Mouse (Mus musculus) gastrocnemius, postnatal 14 days (tissue): ENCODE results near the gene Dnmbp. TPM values are rescaled to one million over a fixed set of nuclear protein-coding genes. Genes with fewer than 3 reads are reported as not detected.
"Not testable (repeated sequence)": the region's sequence is repeated elsewhere in the genome, so short reads cannot be mapped to it uniquely, and the experiment has no call there.

ENCODE experiments used
- DNase-seq: peaks from one replicate; pipeline ENCODE4 v3.0.0; 2021; ENCODE audit warnings: mixed read lengths
- intact Hi-C: fragments of 180-260 bp; cut with DNase I; formaldehyde crosslinking; loops from one replicate; pipeline ENCODE4 v1.15.1; 2025; ENCODE audit warnings: low total_unique reads
- total RNA-seq, 2 experiments: library from RNA; stranded (reverse); gene quantifications; 2 replicates each; pipeline ENCODE4 v1.2.3; 2021

Dnmbp gene
- total RNA-seq, 2 experiments from 2014 or later: 8.4 to 11.8 TPM

- intact Hi-C loops: no loop called here
Measured at GRCm38 (mm10) chr19:43954864-43955263, 14.9 kb upstream of the Dnmbp start.

GRCm38 (mm10) chr19:43952936-43953335 lies 12.9 kb upstream of the Dnmbp start:
- DNase-seq, intact Hi-C loops: not testable (repeated sequence)

More at GRCm38 (mm10) chr19:43954864-43955263, 14.9 kb upstream of the Dnmbp start:
- no peak for DNase-seq

GRCm38 (mm10) chr19:43949111-43949810 lies 9.3 kb upstream of the Dnmbp start:
- no peak for DNase-seq

DNA sequence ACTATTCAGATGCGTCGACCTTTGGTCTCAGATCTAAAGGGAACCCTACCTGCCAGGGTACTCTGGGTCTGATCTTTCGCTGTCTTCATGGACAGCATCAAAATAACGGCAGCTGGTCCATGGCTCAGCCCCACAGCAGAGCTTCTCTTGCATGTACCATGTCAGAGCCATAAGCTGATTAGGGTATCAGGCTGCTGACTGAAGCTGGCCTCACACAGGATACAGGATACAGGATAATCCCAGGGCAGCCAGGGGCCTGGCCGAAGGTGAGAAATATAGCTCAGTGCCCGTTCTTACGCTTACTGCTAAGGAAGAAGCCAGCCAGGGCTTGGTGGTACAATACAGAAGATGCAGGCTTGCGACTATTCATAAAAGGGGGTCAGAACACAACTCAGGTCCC lies 4.6 kb upstream of the Dnmbp start:
- intact Hi-C loops: no loop called here
- DNase-seq: no peak

More at GRCm38 (mm10) chr19:43949111-43949810, 9.3 kb upstream of the Dnmbp start:
- intact Hi-C loops: loop anchor here (5.0 kb wide), 1 partner anchor 97 kb away; no protein-coding TSS in a partner anchor

GRCm38 (mm10) chr19:43943076-43943475 lies 3.1 kb upstream of the Dnmbp start:
- intact Hi-C loops: no loop called here
- DNase-seq: no peak

DNA sequence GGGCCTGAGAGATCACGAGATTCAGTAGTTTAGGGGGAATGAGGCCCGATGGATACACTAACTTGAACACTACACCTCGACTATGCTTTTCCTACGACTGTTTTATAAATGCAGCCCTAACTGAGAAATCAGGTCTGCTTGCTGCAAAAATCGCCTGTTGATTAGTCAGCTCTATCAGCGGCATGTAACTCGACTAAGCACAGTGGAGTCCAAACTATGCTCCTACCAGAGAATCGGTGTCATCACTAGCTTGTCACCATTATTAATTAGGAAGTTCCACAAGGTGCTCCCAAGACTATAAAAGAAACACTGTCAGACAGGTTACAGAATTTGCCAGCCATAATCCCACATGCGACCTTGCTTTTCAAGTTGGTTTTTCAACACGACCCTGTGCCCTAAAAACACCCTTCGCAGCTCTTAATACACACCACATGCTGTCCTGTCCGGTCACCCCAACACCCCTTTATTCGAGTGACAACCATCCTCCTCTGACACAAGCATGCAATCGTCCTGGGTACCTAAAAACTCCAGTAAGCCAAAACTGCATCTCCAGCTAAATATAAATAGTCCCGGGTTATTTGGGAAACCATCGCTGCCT lies 721 bp downstream of the Dnmbp start:
- DNase-seq: no peak
- intact Hi-C loops: loop anchor here (5.0 kb wide), 1 partner anchor 107 kb away; no protein-coding TSS in a partner anchor

GRCm38 (mm10) chr19:43938355-43938754 lies 1.6 kb downstream of the Dnmbp start:
- DNase-seq: no peak
- intact Hi-C loops: loop anchor here (5.0 kb wide), 1 partner anchor 106 kb away; no protein-coding TSS in a partner anchor

DNA sequence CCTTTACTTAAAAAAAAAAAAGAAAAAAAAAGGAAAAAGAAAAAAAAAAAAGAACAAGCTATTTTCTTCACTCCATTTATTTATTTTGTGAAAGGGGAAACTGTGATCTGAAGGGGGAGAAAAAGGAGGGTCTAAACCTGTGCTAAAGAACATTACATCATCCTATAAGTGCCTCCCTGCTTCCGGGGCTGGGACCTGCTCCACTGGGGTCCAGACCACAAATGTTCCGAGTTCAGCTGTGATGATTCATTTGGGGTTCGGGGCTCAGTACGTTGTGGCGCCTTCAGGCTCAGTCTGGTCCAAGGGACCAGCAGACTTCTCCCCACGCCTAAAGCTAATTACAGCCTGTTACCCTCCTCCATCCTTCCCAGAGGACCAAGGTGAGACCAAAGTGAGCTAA lies 9.1 kb downstream of the Dnmbp start:
- no peak for DNase-seq
- intact Hi-C loops: no loop called here

GRCm38 (mm10) chr19:43930366-43930765 lies 9.6 kb downstream of the Dnmbp start:
- intact Hi-C loops: no loop called here
- no peak for DNase-seq

GRCm38 (mm10) chr19:43929869-43930268 lies 10.1 kb downstream of the Dnmbp start:
- intact Hi-C loops: no loop called here

GRCm38 (mm10) chr19:43927967-43928366 lies 12.0 kb downstream of the Dnmbp start:
- intact Hi-C loops: no loop called here
- no peak for DNase-seq

More at GRCm38 (mm10) chr19:43929869-43930268, 10.1 kb downstream of the Dnmbp start:
- no peak for DNase-seq

DNA sequence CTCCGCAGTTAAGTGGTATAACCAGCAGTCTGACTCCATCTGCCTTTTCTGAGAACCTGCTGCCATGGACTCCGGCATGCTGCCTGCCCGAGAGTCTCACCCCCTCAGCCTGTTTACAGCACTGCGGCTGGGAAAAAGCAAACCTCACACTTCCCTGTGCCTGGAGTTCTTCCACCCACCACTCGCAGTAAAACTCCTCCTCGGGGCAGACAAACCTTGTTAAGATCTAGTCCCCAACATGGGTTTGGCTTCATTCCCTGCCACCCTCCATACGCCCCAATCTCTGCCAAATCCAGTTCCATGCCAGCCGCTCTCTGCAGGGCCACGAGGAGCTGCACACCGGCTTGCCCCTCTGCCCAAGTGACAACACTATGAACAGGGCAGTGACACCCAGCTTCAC lies 12.9 kb downstream of the Dnmbp start:
- no peak for DNase-seq
- intact Hi-C loops: no loop called here

DNA sequence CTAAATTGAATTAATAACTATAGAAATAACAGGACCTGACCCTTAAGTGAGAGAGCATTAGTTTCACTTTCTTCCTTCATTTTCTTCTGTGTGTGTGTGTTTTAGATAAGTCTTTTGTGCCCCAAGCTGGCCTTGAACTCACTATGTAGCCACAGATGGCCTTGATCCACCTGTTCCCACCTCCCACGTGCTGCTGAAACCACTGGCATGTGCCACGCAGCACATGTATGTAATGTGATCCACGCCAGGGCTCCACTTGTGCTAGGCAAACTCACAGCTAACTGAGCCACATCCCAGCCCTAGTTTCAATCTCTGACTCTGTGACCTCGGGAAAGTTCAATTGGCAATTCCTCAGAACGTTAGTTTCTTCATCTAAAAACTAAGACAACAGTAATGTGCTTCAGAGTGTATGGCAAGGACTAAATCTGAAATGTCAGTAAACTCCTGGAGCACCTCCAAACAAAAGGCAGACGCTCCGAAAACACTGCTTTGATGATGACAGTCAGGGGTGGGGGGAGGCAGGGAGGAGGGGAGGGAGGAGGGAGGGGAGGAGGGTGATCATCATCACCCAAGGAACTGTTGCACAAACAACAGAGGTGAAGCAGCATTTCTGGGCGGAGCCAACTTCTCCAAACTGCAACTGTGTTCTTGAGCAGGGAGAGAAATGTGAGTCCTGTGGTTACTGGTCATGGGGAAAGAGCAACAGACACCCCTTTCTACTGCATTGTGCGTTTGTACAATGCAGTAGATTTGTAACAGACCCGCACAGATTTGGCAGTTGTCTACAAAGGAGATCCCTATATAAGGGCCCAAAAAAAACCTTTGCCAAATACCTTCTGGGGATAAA lies 13.6 kb downstream of the Dnmbp start:
- intact Hi-C loops: no loop called here
- DNase-seq: no peak

GRCm38 (mm10) chr19:43924361-43924760 lies 15.6 kb downstream of the Dnmbp start:
- intact Hi-C loops: no loop called here
- DNase-seq: no peak

- no peak for DNase-seq
- intact Hi-C loops: no loop called here
Measured at GRCm38 (mm10) chr19:43922963-43923362, 17.0 kb downstream of the Dnmbp start.

DNA sequence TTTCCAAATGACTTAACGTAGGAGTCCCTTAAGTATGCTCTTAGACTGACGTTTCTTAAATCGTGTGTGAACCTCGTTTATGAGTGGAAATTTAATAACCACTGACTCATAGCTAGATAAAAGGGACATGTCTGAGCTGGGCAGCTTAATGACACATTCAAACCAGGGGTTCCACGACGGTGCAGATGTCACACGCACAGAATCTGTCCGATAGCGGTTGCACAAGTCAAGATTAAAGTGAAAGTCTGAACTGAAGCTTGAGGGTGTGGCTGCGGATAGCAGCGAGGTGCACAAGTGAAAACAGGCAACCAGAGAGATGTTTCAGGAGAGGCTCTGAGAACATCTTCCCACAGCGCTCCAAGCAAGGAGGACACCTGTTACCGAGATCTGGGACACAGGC lies 18.6 kb downstream of the Dnmbp start:
- DNase-seq: no peak
- intact Hi-C loops: no loop called here

DNA sequence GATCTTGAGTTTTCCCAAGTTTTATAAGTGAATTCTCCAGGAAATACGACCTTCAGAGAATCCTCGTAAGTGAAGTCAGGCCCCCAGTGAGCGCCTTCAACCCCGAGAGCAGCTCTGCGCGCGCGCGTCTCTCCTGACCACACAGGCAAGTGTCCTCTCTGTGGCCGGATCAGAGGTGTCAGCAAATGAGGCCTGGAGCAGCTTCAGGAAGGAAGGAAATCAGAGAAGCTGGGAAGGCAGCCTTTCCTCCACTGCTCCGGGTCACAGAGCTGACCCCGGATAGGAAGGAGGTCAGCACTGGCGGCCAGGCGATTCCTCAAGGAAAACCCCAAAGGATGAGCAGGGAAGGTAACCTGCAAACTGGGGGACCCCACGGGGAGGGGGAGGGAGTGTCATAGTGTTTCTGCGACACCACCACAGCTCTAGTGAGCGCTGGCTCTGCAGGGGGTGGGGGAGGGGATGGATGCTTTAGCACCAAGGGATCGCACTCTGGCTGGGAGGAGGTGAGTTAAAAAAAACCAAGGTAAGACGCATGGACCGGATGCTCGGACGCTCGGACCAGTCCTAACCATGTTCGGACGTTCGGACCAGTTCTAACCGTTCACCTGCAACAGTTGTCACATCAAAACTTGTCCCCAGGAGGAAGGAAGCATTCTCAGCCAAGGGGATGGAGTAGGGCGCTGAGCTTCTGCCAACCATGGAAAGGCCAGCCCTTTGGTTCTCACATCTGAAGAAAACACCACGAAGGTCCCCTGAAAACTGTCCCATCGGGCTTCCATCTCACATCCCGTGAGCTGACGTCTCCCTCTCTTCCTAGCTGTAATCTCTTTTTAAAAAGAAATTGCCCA lies 19.3 kb downstream of the Dnmbp start:
- intact Hi-C loops: no loop called here
- no peak for DNase-seq

DNA sequence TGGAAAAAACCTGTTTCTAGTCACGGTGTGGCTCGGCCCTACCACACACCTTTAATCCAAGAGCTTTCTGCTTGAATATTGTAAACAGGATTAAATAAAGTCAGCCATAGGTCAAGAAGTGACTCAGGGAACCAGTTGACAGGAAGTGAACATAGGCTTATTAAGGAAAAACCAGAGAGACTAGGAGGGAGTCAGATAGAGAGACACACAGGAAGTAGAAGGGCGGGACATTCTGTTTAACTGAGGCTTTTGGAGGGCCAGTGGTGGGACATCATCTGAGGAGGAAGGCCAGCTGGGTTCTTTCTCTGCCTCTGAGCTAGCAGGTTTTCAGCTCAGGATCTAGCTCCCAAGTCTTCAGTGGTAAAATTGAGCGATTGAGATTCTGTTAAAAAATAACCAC lies 20.1 kb downstream of the Dnmbp start:
- intact Hi-C loops: no loop called here

GRCm38 (mm10) chr19:43918834-43919233 lies 21.2 kb downstream of the Dnmbp start:
- DNase-seq: no peak
- intact Hi-C loops: no loop called here

More for the DNA sequence above, 20.1 kb downstream of the Dnmbp start:
- no peak for DNase-seq
